Comparison of ENCODE assay signal across 19 mouse cellular contexts in genomic region chr4:88095693-88096092, GRCm38 (mm10). TPM values are rescaled to one million over a fixed set of nuclear protein-coding genes. Genes with fewer than 3 reads are reported as not detected.
DNase-seq lines count a peak whose midpoint lies in the region; ATAC-seq and TF ChIP-seq lines count a peak whose summit lies in the region.
"Had no signal": no experiment of that assay in that cellular context is flagged by ENCODE, and none has a peak within 500 bp of the region (broad histone marks: within the 10 kb centered on the region; RNA-seq: fewer than 3 reads in every experiment).

No protein-coding gene starts in this region.

- no peaks in the 10 kb centered on the region for H3K36me3 ChIP-seq in lung, postnatal 0 days (ENCODE audit: insufficient read depth, low read length)
- H3K36me3 ChIP-seq in MEL (ENCODE audit: control insufficient read depth in 1 of 2, insufficient read depth in 2 of 2, low read length in 2 of 2): peaks cover 0 to 2% of the 10 kb centered on the region in 2 experiments; a peak in 2 of 4 replicates
- no peaks in the 10 kb centered on the region for H3K36me3 ChIP-seq in liver, embryonic 14.5 days (replicated peaks; ENCODE audit: control insufficient read depth, insufficient read depth, low read depth)
- H3K36me3 ChIP-seq: heart, embryonic 15.5 days; neural tube, embryonic 12.5 days; stomach, embryonic 15.5 days had no signal

- peak; percentile 16 for DNase-seq in cerebellum, adult 9-10 months
- no peak for DNase-seq in cerebellum, postnatal 25 days
- DNase-seq in lung, postnatal 0 days (ENCODE audit: low spot score): peak; percentile 28
- no peak for DNase-seq in lung, adult 18-20 months
- peak; percentile 71 for DNase-seq in MEL (ENCODE audit: low read depth, low spot score)
- DNase-seq in liver, embryonic 14.5 days (ENCODE audit: low read depth in 3 of 3, low spot score in 3 of 3): peak in 1 of 3 experiments; percentile 23
- no peak for DNase-seq in gastrocnemius, postnatal 36 days
- no peak for DNase-seq in yolk sac, embryonic 10.5 days (ENCODE audit: low spot score)
- DNase-seq: B cell, adult 2 months; cerebellum, adult 9-11 months; gastrocnemius, postnatal 10 days; heart, adult 2 months; kidney, adult 18-20 months; kidney, postnatal 25 days; right cerebral cortex, postnatal 14 days; thymus, adult 2 months had no signal

- WGBS in lung, postnatal 0 days: 58% methylated on average over 2 of the region's 2 CpGs
- WGBS in liver, embryonic 14.5 days (ENCODE audit: insufficient replicate concordance): 37% methylated on average over 2 of the region's 2 CpGs

- no peak for ATAC-seq in lung, postnatal 0 days
- ATAC-seq in liver, embryonic 14.5 days (ENCODE audit: insufficient read depth): no peak

- TF ChIP-seq EP300 in lung, postnatal 0 days (IDR thresholded peaks at IDR 0.05): no peak
- peak in 1 of 2 experiments; percentile 17; a peak in 1 of 4 replicates for TF ChIP-seq EP300 in MEL (IDR thresholded peaks at IDR 0.05; ENCODE audit: low read depth in 1 of 2, low read length in 2 of 2)
- TF ChIP-seq EP300 in liver, embryonic 14.5 days (IDR thresholded peaks at IDR 0.05; ENCODE audit: low read depth): no peak

- no peak overlapping the region for H3K4me2 ChIP-seq in lung, postnatal 0 days (replicated peaks; ENCODE audit: low read depth, low read length)
- peak overlapping the region; percentile 98 for H3K4me2 ChIP-seq in liver, embryonic 14.5 days (ENCODE audit: low read depth)

- TF ChIP-seq CTCF in lung, postnatal 0 days (IDR thresholded peaks at IDR 0.05): no peak
- no peak for TF ChIP-seq CTCF in MEL (IDR thresholded peaks at IDR 0.05 in 2 of 3, conservative IDR thresholded peaks at IDR 0.05 in 1 of 3; ENCODE audit: control insufficient read depth in 1 of 3, insufficient read depth in 1 of 3, low read depth in 2 of 3, low read length in 3 of 3, poor library complexity in 1 of 3, severe bottlenecking in 1 of 3)
- no peak for TF ChIP-seq CTCF in liver, embryonic 14.5 days (IDR thresholded peaks at IDR 0.05; ENCODE audit: low read depth)

- no peak for TF ChIP-seq POLR2A in MEL (IDR thresholded peaks at IDR 0.05; ENCODE audit: control insufficient read depth in 1 of 2, insufficient read depth in 1 of 2, low read depth in 1 of 2, low read length in 2 of 2, poor library complexity in 1 of 2)

- no peak overlapping the region for H3K9ac ChIP-seq in lung, postnatal 0 days (replicated peaks; ENCODE audit: low read depth)
- H3K9ac ChIP-seq in MEL (ENCODE audit: control insufficient read depth, low read depth, low read length, poor library complexity, severe bottlenecking): peak overlapping the region; percentile 19; the same call in 1 of the 2 replicates
- H3K9ac ChIP-seq in liver, embryonic 14.5 days (replicated peaks): no peak overlapping the region

- TF ChIP-seq RAD21 in MEL (IDR thresholded peaks at IDR 0.05; ENCODE audit: low read depth, low read length): no peak

- H3K4me3 ChIP-seq in lung, postnatal 0 days (ENCODE audit: low read depth, low read length): no peak overlapping the region
- H3K4me3 ChIP-seq in MEL (ENCODE audit: control insufficient read depth in 1 of 2, insufficient read depth in 1 of 2, low read depth in 2 of 2, low read length in 2 of 2): peak overlapping the region in 1 of 2 experiments; percentile 79; a peak in 2 of 4 replicates
- H3K4me3 ChIP-seq in liver, embryonic 14.5 days (ENCODE audit: insufficient read depth in 1 of 2, low read depth in 2 of 2, low read length in 2 of 2): 0 out of 4 replicates have a peak overlapping the region, but pooled peaks of 1 of the 2 experiments have one; percentile 96

- no peaks in the 10 kb centered on the region for H3K4me1 ChIP-seq in lung, postnatal 0 days (ENCODE audit: insufficient read depth, low read depth, low read length)
- peaks cover 0 to 8% of the 10 kb centered on the region in 2 experiments; a peak in 3 of 4 replicates for H3K4me1 ChIP-seq in MEL (ENCODE audit: control insufficient read depth in 1 of 2, insufficient read depth in 2 of 2, low read length in 2 of 2)
- peaks cover 2 to 4% of the 10 kb centered on the region in 2 experiments; a peak in 1 of 4 replicates for H3K4me1 ChIP-seq in liver, embryonic 14.5 days (replicated peaks; ENCODE audit: control insufficient read depth in 2 of 2, insufficient read depth in 2 of 2, low read length in 1 of 2)
- H3K4me1 ChIP-seq: neural tube, embryonic 12.5 days had no signal

- intact Hi-C loops in gastrocnemius, postnatal 36 days (cut with DNase I): no loop called here

- H3K9me3 ChIP-seq in lung, postnatal 0 days (ENCODE audit: low read length): no peaks in the 10 kb centered on the region
- no peaks in the 10 kb centered on the region for H3K9me3 ChIP-seq in MEL (replicated peaks; ENCODE audit: insufficient read depth, low read length)
- no peaks in the 10 kb centered on the region for H3K9me3 ChIP-seq in liver, embryonic 14.5 days (ENCODE audit: control insufficient read depth, low read length)
- H3K9me3 ChIP-seq: heart, embryonic 15.5 days; neural tube, embryonic 12.5 days; stomach, embryonic 15.5 days had no signal

- no peak overlapping the region for H3K27ac ChIP-seq in lung, postnatal 0 days (ENCODE audit: low read length)
- H3K27ac ChIP-seq in MEL (ENCODE audit: control insufficient read depth, low read depth, low read length): no peak overlapping the region
- no peak overlapping the region for H3K27ac ChIP-seq in liver, embryonic 14.5 days
- H3K27ac ChIP-seq: neural tube, embryonic 12.5 days; stomach, embryonic 15.5 days had no signal

- H3K79me2 ChIP-seq in MEL (ENCODE audit: control insufficient read depth, insufficient read depth, low read length, poor library complexity): peaks cover 9% of the 10 kb centered on the region

- H3K27me3 ChIP-seq in lung, postnatal 0 days (replicated peaks; ENCODE audit: insufficient read depth, low read length): no peaks in the 10 kb centered on the region
- H3K27me3 ChIP-seq in MEL (ENCODE audit: control insufficient read depth in 1 of 2, insufficient read depth in 2 of 2, low read length in 2 of 2): no peaks in the 10 kb centered on the region
- no peaks in the 10 kb centered on the region for H3K27me3 ChIP-seq in liver, embryonic 14.5 days (ENCODE audit: control insufficient read depth, insufficient read depth, low read length)
- H3K27me3 ChIP-seq: heart, embryonic 15.5 days; neural tube, embryonic 12.5 days; stomach, embryonic 15.5 days had no signal

TF ChIP-seq in MEL, 35 proteins besides CTCF, POLR2A, EP300 and RAD21:
- TF ChIP-seq SIN3A (IDR thresholded peaks at IDR 0.05; ENCODE audit: low read length) (peak; percentile 58), CHD1 (IDR thresholded peaks at IDR 0.05; ENCODE audit: low read depth, low read length) (0 out of 2 replicates have a peak, but pooled peaks have one; percentile 40), ZC3H11A (IDR thresholded peaks at IDR 0.05; ENCODE audit: low read depth, low read length) (no peak), GABPA (IDR thresholded peaks at IDR 0.05; ENCODE audit: low read depth, low read length) (peak; percentile 33; the same call in 1 of the 2 replicates), MXI1 (IDR thresholded peaks at IDR 0.05; ENCODE audit: low read depth, low read length) (peak; percentile 26; the same call in 1 of the 2 replicates), GATA1 (IDR thresholded peaks at IDR 0.05; ENCODE audit: low read depth, low read length) (peak; percentile 35; the same call in 1 of the 2 replicates), USF1 (IDR thresholded peaks at IDR 0.05; ENCODE audit: low read depth, low read length) (no peak), ETS1 (IDR thresholded peaks at IDR 0.05; ENCODE audit: low read depth, low read length) (peak; percentile 58)

RNA-seq across cellular contexts. Expression of gene Focad, which starts 1.3 kb away (rescaled TPM):
- polyA plus RNA-seq in lung, postnatal 0 days (2015; fragmentation: Nextera tagmentation; extraction: Ambion mirVana): 4.8 and 6.3 TPM in 2 replicates
- total RNA-seq in MEL (2012; rRNA removed): 17.8 and 18.5 TPM in 2 replicates
- 10 to 100 TPM in 1 of 2 experiments, not detected in 1; 19.7 TPM for polyA plus RNA-seq in MEL (2012; ENCODE audit: insufficient read depth in 1 of 2, insufficient read length in 2 of 2, low read depth in 1 of 2, low replicate concordance in 2 of 2, missing spikeins in 1 of 2)
- 5.0 and 5.2 TPM in 2 replicates for polyA plus RNA-seq in liver, embryonic 14.5 days (2012; rRNA removed)
- 8.9 and 11.3 TPM in 2 replicates for polyA plus RNA-seq in liver, embryonic 14.5 days (2014; fragmentation: Nextera tagmentation; extraction: Ambion mirVana)
- 10 to 100 TPM in 1 of 2 experiments, 1 to 10 TPM in 1; 8.5 to 10.9 TPM for total RNA-seq in gastrocnemius, postnatal 36 days (2021)

Comparison
In these comparisons a context has a peak if more than half of its experiments do, and no peak if none do; other contexts are left out.
1. DNase-seq: peak in cerebellum, adult 9-10 months (single experiment), lung, postnatal 0 days (single experiment) and MEL (single experiment); none in cerebellum, postnatal 25 days (0 of 2), lung, adult 18-20 months (0 of 2), gastrocnemius, postnatal 36 days (0 of 2) and yolk sac, embryonic 10.5 days (single experiment).